Mouse (Mus musculus) cerebellum, adult 9-10 months (tissue): ENCODE results near the gene Fstl1.

ENCODE experiments used
- DNase-seq: peaks from one replicate; pipeline ENCODE4 v3.0.0; 2022

Fstl1 gene

DNA sequence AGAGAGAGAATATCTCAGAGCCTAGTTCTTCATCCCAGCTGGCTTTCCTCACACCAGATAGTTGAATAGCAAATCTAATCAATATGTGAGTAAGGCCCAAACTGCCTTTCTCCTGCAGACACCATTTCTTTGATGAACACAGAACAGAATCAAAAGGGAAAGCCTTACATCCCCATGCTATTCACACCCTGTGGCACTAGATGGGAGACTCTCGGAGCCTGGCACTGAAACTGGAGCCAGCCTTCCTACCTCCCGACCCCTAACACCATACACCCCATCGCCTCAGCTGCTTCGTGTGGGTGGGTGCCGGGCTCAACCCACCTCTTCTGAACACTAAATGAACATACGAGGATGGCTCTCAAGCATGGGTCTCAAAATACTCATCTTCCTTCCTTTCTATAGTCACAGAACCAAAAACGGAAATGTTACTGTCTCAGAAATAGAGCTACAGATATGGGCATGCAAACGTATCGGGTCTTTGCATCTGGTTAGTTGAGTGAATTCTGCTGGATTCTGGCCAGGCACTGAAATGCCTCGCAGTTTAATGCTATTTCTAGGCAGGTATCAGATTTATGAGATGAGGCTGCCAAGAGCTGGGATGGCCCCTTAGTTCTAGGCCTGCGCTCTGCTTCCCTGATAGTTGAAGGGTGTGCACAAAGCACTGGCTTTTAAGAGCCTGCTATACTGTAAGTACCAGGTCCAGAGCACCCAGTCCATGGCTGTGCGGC, 48.3 kb downstream of the Fstl1 start:
- DNase-seq, result no peak

DNA sequence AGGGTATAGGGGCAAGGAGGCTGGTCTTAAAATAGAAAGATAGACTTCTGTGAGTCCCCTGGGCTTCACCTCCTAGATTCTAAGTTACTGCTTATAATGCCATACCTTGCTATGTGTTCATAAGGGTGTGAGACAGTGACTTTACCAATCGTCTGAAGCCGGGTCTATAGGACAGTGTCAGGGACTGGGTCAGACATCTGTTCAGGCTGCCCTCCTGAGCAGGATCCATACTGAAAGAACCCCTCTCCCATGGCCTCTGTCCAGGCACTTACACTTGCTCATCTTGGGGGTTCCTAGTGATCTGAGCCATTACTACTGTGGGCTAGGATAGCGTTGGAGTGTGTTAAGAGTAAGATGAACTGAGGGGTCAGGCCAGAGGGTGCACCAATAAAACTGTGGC, 49.6 kb downstream of the Fstl1 start:
- DNase-seq, result no peak

DNA sequence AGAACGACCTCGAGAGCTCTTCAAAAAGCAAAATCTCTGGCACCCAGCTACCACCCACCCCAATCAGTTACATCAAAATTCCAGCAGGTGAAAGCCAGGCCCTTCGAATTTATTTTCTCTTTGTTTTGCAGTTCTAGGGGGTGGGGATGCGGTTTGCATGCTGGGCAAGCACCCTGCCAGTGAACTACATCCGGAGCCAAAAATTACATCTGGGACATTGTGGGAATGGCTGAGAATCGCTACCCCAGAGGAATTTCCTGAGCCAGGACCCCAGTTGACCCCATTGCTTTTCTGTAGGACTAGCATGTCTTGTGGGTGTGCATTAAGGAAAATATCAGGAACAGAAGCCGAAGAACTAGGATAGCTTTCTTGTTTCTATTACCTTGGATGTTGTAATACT, 54.4 kb downstream of the Fstl1 start:
- DNase-seq, result no peak

DNA sequence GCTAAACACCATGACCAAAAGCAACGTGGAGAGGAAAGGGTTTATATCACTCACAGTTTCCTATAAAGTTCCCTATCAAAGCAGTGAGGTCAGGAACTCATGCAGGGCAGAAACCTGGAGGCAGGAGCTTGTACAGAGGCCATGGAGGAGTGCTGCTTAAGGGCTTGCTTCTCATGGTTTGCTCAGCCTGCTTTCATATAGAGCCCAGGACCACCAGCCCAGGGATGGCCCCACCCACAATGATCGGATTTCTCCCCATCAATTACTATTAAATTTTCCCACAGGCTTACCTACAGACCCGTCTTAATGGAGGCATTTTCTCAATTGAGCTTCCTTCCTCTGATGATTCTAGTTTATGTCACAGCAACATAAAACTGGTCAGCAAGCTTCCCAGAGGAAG, 60.9 kb downstream of the Fstl1 start:
- no peak for DNase-seq

DNA sequence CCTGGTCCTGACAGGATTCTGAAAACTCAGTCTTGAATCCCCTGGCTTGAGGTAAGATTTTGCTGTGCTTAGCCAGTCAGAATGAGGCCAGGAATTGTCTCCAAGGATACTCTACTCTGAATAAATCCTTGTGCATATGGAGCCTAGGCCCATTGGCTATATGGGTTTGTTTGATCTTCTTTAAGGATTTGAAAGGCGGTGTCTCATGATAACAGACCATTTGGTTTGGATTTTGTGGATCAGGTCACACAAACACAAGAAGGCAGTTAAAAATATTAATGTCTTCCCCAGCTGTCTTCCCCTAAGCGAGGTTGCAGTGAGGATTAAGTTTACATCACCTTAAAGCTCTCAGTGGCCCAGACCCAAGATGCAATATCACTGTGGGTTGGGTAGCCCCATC, 65.8 kb downstream of the Fstl1 start:
- DNase-seq, result no peak

DNA sequence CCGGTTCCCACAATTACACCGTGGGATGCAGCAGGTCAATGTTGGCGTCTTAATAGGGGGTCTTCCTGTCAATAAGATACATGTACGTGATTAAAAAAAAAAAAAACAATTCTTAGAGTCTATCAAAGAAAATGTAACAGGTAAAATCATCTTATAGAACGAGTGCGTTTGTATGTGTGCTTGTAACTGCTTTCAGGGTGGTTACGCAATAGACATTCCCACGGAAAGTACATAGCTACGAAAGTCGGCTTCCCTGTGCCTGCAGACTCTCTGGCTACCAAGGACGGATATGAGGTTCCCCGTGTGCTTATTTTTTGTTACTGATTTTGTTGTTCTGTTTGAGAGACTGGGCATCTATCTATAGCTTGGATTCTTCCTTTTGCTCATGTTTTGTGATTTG, 67.1 kb downstream of the Fstl1 start:
- DNase-seq, result no peak

DNA sequence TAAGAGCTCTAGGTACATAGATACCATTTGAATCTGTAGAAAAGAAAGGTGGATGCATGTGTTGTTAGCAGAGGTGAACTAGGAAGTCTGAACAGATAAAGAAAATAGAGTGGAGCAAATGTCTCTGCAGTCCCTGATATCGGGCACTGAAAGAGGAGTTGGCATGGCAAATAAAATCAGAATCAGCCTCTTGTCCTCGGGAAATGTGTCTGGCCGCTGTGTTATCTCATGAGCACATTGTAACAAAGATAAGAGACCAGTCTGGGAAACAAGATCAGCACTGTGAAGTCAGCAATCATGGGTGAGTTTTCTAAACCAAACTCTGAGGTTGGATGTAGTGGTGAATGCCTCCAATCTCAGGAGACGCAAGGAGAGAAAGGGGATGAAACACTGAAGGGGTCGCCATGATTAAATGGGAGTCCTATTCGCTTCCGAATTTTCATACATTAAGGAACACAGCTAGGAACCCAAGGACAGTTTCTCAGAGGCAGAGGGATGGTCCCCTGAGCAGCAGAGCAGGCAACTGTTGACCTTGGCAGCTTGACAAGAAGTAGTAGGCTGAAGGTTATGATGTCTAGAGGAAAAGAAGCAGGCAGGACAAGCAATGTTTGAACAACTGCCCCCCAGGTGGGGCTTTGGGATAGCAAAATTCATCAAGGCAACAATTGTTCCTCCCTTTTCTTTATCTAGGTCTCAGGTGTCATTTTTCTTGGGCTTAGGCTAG, 68.7 kb downstream of the Fstl1 start:
- DNase-seq, result no peak

DNA sequence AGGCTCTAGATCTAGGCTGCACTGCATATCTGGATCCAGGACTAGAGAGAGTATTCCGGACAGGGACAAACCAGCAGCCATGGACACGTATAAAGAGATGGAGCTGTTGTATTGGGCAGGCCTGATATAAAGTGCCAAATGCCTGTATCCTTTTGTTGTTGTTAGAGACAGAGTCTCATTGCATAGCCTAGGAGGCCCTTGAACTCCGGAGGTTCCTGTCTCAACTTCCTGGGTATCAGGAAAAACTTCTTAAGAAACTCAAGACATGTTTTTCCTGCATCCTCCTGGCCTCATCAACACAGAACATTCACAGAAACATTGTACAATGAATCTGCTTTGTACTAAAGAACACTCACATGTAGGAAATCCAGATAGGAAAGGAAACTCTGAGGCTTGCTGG, 70.4 kb downstream of the Fstl1 start:
- DNase-seq, result no peak

DNA sequence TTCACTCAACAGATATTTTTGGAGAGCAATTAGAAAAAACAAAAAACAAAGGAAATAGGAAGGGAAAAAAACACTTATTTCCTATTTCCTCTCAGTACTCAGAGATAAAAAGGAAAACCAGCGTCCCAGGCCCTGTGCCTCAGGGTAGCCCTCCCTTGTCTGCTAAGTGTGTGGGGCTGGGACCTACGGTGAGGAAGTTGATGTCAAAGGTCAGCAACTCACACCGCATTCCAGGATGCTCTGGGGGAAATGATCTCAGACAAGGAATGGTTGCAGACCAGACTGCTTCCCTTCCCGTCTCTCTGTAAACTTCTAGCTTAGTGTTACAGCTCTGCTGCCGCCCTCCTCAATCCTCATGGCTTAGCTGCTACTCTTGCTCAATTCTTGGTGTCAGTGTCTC, 74.7 kb downstream of the Fstl1 start:
- DNase-seq, result no peak

DNA sequence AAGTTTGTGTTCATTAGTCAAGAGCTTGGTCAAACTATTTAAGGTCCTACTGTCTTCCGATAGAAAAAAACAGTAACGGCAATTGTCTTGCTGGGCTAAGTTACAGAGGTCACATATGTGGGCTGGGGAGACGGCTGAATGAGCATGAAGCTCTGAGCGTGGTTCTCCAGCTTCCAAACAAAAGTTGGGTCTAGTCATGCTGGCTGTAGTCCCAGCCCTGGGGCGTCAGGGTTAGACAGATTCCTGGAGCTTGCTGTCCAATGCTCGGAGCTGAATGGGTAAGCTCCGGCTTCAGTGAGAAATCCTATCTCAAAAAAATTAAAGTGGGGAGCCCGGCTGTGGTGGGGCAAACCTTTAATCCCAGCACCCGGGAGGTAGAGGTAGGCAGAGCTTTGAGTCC, 76.6 kb downstream of the Fstl1 start:
- DNase-seq, result no peak

DNA sequence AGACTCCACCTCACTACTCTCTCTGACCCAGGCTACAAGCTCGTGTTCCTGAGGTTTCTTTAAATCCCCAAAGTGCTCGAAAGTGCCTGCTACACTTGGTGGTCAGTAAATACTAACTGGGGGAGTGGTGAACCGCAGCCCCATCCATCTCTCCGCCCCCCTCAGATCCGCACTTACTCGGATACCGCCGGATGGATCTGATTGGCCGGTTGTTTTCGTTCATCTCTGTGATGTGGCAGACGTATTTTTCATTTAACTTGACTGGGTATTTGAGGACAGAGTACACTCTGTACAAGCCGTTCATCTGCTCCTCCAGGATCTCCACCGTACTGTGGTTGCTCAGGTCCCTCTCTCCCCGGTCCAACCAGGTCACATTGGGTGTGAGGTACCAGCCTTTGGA, 77.4 kb downstream of the Fstl1 start:
- no peak for DNase-seq

DNA sequence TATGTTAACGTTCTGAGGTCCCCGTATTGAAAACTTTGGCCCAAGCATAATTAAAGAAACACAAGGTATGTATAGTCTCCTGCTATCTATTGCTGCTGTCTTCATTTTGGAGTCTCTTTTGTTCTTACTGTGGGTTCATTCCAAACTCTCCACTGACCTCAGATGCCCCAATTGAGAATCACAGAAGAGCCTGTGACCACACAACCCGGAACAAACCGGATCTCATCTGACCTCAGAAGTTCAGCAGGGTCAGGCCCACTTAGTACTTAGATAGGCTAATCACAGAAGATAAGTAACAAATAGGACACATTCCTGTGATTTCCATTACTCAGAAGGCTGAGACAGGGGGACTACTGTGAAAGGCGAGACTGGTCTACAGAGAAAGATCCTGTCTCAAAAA, 77.9 kb downstream of the Fstl1 start:
- DNase-seq, result no peak

DNA sequence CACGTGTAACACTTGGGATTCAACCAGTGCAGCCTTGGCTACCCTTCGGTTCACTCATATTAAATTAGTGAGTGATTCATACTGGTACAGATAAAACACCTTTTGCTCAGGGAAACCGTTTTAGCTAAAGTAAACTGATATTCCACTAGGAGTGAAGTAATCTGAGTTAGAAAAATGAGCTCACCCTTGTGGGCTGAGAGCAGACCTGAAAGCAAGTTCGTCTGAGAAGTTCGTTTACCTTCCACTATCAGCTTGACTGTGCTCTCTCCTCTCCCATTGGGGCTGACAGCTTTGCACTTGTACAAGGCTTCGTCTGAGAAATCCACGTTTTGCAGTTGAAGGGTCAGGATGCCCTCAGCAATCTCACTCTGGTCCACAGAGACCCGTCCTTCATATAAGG, 78.9 kb downstream of the Fstl1 start:
- no peak for DNase-seq

DNA sequence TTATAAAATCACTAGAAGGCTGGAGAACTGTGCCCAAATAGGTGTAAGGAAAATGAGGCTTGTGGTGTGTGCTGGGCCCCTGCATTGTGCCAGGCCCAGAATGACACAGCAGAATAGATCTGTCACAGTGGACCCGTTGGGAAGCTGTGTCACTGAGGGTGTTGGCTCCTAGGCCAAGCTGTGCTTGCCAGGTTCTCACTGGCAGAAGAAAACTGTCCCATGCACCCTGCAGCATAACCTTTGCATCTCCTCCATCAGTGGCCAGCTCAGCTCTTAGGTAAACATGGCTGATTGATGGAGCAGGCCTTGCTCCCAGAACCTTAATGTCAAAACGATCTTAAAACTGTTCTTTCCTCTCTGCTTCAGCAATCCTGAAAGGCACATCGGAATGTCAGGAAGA, 79.7 kb downstream of the Fstl1 start:
- DNase-seq, result no peak

DNA sequence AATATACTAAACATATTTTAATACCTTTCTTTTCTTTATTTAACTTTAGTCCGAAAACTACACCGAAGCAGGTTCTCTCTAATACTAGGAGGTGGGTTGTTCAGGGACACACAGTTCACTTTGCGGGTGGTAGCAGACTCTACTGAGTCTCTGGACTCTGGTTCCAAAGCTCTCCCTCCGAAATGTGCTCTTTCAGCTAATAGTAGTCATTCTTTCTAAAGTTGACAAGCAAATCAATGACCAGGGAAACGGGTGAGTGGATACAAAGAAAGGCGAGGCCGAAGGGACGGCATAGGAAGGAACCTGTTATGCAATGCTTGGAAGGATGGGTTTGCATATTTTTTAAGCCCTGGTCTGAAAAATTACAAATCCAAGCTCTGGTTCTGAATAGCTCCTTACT, 80.8 kb downstream of the Fstl1 start:
- DNase-seq, result no peak

DNA sequence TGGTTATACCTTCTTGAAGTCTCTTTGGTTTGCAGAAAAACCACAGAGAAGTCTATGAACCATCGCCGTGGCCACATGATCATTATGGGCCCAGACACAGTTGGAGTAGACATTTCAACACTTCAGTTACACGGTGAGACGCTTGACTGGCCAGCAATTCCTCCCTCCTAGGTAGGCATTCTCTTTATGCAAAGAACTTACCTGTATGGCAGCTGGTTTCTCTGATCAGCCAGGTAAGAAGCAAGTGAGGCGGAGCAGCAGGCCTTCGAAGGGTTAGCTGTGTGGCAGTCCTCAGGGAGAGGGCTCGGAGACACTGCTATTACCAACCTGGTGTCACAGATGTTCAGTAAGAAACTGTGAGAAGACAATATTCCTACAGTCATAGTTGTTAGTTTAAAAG, 83.5 kb downstream of the Fstl1 start:
- no peak for DNase-seq

DNA sequence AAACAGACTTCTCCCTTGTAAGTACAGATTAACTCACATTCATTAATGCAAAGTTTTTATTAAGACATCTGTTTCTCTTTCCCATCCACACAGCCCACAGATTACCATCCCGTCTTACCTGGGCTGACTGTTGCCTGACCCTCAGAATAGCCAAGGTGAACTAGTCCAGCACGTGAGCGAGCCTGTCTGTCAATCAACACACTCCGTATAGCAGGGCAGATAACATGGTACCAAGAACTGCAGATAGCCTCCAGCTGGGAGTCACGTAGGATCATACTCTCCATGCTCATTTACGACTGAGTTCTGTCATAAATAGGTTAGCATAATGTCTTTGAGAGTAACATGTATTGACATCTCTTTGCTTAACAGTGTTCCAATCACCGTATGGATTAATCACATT, 84.4 kb downstream of the Fstl1 start, which contains the start of gene Gm36028:
TSS of gene Gm36028 (minus strand) at position 118 of the 400 bp plus-strand sequence.
- DNase-seq, result no peak

DNA sequence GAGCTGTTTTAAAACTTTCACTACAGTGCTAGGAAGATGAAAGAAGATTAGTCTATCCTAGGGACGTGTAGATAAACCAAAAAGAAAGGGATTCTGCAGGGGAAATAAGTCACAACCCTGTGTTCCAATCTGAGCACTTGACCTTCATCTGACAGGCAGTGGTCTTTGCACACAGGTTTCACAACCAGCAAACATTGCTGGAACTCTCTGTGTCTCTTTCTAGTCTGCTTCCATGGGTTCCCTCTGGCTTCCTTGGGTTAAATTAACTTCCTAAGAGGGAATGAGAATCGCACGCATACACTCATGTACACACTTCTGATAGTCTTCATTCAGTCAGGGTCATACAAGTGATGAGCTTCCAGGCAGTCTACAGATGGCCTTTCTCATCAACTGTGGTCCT, 87.2 kb downstream of the Fstl1 start:
- DNase-seq, result no peak

DNA sequence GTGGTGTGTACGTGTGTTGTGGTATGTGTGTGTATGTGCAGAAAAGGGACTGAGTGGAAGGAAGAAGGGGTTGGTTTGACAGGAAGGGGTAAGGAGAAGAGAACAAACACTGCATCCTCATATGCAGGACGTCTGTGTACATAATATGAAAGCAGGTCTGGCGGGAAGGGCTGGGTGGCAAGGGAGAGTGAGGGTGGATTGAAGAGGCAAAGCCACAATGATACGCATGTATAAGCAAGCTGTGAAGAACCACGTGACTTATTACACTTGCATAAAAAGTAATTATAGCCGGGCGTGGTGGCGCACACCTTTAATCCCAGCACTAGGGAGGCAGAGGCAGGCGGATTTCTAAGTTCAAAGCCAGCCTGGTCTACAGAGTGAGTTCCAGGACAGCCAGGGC, 89.2 kb downstream of the Fstl1 start:
- DNase-seq, result no peak

DNA sequence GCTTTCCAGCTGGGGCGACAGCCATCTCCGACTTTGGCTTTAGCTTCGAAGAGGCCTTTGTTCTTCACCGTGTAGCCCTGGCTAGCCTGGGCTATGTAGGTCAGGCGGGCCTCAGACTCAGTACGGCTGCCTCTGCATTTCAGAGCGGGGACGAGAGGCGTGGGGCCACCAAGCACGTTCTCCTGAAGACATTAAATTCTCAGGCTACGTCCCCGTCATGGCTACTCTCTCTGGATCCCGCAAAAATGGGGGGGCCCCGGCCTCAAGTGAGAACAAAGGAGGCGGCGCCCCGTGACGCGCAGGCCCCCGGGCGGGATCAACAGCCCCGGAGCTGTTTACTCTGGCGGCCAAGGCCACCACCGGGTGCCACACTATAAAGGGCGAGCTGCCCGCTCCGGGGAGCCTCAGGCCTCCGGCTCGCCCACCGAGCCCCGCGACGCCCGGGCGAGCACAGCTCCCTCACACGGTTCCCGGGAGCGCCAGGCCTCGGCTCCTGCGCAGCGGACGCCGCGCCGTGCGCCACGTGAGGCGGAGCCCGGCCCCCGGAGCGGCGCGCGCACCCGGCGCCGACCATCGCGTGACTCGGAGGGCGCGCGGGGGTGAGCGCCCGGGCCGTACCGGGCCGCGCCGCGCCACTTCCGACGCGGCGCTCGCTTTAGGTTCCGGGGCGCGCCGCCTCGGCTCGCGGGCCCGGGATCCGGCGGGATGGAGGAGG, 91.3 kb downstream of the Fstl1 start, which contains the start of gene Lrrc58:
TSS of gene Lrrc58 (plus strand) at position 599 of the 715 bp plus-strand sequence.
- DNase-seq, result peak; percentile 87

DNA sequence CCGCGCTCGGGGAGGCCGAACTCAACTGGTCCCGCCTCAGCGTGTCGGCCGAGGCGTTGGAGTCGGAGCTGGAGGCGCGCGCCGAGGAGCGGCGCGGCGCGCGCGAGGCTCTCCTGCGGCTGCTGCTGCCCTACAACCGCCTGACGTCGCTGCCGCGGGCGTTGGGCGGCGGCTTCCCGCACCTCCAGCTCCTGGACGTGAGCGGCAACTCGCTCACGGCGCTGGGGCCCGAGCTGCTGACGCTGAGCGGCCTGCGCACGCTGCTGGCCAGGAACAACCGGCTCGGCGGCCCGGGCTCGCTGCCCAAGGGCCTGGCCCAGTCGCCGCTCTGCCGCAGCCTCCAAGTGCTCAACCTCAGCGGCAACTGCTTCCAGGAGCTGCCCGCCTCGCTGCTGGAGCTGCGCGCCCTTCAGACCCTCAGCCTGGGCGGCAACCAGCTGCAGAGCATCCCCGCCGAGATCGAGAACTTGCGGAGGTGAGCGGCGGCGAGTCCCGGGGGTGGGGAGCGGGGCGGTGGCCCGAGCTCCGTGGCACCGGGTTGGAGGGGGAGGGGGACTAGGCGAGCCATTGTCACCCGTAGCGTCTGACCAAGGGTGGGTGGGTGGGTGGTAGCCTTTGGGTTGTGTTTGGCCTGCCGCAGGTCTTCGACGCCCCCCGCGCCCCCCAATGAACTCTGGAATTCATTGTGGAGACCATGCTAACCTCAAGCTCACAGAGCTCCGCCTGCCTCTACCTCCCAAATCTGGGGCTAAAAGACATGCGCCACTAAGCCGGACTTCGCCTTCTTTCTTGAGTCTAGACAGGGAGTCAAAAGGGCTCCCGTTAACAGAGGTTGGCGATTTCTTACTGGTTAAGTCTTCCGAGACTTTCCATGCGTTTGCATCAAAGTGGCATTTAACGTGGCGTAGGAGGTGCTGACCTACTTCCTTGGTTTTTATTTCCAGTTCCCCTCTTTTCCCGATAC, 92.1 kb downstream of the Fstl1 start:
- DNase-seq, result peak; percentile 56

DNA sequence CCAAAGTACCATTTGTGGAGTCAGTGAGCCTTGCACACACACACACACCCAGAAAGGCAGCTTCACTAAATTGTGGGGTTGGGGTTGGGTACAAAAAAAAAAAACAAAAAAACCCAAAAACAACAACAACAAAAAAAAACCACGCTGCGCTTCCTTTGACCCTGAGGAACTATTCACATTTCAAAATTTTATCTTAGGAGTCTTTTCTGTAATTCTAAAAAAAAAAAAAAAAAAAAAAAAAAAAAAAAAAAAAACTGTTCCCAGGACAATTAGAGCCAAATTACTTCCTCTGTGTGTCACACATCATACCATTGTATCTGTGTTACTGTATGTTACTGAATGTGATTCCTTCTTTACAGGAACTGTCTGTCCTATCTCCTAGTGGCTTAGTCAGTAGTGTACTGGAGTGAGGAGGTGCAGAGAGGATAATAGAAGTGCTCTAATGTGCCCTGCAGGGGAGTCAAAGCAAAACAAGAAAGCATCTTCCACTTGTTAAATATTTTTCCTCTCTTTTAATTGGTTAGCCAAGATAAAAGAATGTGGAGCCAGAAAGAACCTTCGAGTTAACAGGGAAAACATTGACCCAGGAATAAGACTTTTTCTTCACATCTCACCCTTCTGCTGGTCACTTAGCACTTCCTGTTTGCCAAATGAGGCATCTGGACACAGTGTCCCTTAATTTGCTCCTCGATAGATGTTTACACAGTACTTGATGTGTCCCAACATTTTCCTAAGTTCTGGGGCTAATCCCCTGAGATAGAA, 93.0 kb downstream of the Fstl1 start:
- DNase-seq, result peak; percentile 27
